Mouse (Mus musculus) retina, postnatal 7 days (tissue): Measurements from ENCODE around the gene Ppp2r5d.

Experiments used
- DNase-seq: peaks from one replicate; pipeline ENCODE4 v3.0.0-alpha.2; 2012; ENCODE audit warnings: low read depth, low spot score

The Ppp2r5d gene

DNA sequence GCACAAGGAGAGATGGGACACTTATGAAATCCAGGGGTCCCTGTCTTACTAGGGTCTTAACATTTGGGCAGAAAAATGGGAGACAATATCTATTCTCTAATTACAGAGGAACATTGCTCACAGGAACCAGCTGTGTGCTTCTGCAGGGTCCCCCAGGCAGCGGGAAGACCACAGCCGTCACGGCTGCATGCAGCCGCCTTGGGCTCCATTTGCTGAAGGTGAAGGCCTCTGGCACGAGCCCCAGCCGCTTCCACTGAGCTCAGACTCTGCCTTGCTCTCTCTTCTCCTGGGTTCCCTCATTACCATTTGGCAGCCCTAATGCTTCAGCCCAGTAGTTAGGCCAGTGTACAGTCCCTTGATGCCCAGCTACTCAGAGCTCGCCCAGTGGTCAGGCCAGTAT is 16.2 kb upstream of the Ppp2r5d start:
- no peak for DNase-seq

- no peak for DNase-seq
Observed at GRCm38 (mm10) chr17:46714756-46715481, 10.0 kb upstream of the Ppp2r5d start.

DNA sequence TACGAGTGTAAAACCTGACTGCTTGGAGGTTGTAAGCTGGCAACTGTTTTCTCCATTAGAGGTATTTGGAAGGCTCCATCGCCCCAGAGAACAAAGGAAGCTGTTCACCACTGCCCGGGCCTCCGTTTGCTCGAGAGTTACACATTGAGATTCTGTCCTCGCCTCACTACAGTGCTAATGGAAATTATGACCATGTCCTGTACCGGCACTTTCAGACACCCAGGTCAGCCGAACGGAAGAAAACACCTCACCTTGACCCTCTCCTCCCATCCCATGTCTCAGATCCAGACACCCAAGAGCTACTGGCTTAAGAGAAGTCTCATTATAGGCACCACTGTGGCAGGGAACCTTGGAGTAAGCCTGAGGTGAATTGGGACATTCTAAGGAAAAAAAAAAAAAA is 8.9 kb upstream of the Ppp2r5d start:
- no peak for DNase-seq

GRCm38 (mm10) chr17:46712442-46712841 is 7.5 kb upstream of the Ppp2r5d start:
- DNase-seq = no peak

- DNase-seq = no peak
Observed at GRCm38 (mm10) chr17:46711612-46712271, 6.8 kb upstream of the Ppp2r5d start.

GRCm38 (mm10) chr17:46710959-46711597 is 6.2 kb upstream of the Ppp2r5d start, which contains the start of gene Pex6:
Pex6 (plus strand) TSS chr17:46711463.
- DNase-seq = peak; percentile 91

GRCm38 (mm10) chr17:46706375-46707089 is 1.6 kb upstream of the Ppp2r5d start:
- no peak for DNase-seq

GRCm38 (mm10) chr17:46703971-46704886 is 682 bp downstream of the Ppp2r5d start:
- no peak for DNase-seq

- no peak for DNase-seq
Observed at GRCm38 (mm10) chr17:46702506-46702905, 2.4 kb downstream of the Ppp2r5d start.

- DNase-seq = no peak
Observed at GRCm38 (mm10) chr17:46702100-46702499, 2.8 kb downstream of the Ppp2r5d start.

DNA sequence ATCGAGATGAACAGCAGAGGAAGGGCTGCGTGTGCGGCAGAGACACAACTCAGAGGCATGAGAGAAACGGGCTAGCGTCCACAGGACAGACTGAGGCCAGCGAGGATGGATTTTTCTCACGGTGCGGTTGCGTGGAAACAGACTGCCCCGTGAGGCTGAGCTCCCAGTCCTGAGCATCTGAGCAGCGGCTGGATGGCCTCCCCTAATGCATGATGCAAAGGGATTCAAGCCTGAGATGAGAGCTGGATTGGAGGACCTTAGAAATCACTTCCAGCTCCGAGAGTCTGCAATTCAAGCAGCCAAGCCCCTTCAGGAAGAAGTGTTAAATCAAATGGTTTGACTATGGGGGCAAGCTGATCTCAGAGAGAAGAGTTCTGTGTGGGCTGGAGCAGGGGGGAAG is 3.4 kb downstream of the Ppp2r5d start:
- DNase-seq = no peak

- DNase-seq = no peak
Observed at GRCm38 (mm10) chr17:46699912-46700311, 5.0 kb downstream of the Ppp2r5d start.

GRCm38 (mm10) chr17:46699245-46699644 is 5.7 kb downstream of the Ppp2r5d start:
- no peak for DNase-seq

GRCm38 (mm10) chr17:46698515-46698914 is 6.4 kb downstream of the Ppp2r5d start:
- DNase-seq = no peak

DNA sequence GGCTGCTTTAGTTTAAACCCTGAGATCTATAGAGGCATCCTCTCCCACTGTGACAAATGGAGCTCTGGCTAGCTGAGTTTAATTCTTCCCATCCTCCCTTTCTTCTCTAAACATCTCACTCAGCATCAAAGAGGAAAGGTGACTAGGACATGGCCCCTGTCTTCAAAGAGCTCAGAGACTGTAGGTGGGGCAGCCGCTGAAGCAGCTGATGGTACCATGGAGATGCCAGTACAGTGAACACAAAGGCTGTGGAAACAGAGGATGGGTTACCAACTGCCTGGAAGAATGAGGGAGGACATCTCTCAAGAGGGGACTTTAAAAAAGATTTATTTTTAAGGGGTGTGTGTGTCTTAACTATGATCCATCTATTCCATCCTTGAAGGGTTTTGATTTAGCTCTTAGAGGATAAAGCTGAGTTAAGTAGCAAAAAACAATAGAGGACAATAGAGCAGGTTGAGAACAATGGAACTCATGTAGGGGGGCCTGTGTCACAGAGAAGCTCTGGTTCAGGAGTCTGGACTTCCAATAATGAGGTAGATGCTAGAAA is 10.3 kb downstream of the Ppp2r5d start:
- DNase-seq = no peak

DNA sequence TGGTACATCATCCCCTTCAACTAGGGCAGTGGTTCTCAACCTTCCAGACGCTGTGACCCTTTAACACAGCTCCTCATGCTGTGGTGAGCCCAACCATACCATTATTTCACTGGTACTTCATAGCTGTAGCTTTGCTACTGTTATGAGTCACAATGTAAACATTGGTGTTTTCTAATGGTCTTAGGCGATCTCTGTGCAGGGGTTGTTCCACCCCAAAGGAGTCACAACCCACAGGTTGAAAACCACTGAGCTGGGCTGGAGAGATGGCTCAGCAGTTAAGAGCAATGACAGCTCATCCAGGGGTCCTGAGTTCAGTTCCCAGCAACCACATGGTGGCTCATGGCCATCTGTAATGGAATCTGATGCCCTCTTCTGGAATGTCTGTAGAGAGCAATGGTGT is 13.5 kb downstream of the Ppp2r5d start:
- no peak for DNase-seq

GRCm38 (mm10) chr17:46690665-46691064 is 14.2 kb downstream of the Ppp2r5d start:
- no peak for DNase-seq

DNA sequence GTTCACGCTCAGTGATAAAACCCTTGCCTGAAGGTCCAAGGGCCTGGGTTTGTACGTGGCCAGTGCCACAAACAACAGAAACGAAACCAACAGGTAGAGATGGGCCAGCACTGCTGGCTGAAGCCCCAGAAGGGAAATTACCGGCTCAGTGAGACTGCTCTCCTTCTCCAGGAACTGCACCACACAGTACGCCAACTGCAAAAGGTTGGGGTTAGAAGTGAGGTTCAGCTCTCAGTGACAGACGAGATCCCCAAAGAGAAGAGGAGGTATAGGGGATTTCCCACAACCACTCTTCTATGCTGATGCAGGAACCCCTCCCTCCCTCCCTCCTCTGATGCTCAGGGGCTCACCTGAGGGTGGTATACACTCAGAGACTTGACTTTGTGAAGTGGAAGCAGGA is 19.0 kb downstream of the Ppp2r5d start:
- DNase-seq = no peak

DNA sequence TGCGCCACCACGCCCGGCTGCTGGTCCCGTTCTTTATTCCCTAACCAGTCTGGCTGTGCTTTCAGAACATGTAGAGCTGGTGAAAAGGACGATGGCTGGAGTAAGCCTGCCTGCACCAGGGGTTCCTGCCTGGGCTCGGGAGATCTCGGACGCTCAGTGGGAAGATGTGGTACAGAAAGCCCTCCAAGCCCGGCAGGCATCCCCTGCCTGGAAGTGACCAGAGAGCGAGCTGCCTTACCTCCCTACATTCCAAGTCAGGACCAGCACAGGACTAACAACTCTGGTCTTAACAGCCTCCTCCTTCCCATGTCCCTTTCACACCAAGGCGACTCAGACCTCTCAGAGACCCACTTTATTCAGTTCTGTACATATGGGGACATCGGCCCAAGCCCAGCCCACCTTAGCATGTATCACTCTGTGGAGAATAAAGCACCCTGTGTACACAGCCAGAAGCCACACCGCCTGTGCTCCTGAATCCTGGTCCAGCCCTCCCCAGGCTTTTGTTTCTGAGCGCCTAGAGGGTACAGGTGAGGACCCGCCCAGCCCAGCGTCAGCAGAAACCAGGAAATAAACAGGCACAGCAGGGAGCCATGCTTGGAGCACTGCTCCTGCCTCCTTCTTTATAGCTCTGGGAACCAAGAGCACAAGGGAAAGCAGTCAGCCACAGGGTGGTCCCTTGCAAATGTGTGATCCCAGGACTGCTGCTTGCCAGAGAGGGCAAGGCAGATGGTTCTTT is 22.1 kb downstream of the Ppp2r5d start:
- DNase-seq = no peak
